Mouse (Mus musculus): Measurements from ENCODE around the gene Zfp599. TPM values are rescaled to one million over a fixed set of nuclear protein-coding genes. Genes with fewer than 3 reads are reported as not detected.
"Not testable (repeated sequence)": the region's sequence is repeated elsewhere in the genome, so short reads cannot be mapped to it uniquely, and the experiment has no call there.

Gene Zfp599
- polyA plus RNA-seq (2016; fragmentation: Nextera tagmentation; extraction: Ambion mirVana), result 10.2 and 11.5 TPM in 2 replicates

DNA sequence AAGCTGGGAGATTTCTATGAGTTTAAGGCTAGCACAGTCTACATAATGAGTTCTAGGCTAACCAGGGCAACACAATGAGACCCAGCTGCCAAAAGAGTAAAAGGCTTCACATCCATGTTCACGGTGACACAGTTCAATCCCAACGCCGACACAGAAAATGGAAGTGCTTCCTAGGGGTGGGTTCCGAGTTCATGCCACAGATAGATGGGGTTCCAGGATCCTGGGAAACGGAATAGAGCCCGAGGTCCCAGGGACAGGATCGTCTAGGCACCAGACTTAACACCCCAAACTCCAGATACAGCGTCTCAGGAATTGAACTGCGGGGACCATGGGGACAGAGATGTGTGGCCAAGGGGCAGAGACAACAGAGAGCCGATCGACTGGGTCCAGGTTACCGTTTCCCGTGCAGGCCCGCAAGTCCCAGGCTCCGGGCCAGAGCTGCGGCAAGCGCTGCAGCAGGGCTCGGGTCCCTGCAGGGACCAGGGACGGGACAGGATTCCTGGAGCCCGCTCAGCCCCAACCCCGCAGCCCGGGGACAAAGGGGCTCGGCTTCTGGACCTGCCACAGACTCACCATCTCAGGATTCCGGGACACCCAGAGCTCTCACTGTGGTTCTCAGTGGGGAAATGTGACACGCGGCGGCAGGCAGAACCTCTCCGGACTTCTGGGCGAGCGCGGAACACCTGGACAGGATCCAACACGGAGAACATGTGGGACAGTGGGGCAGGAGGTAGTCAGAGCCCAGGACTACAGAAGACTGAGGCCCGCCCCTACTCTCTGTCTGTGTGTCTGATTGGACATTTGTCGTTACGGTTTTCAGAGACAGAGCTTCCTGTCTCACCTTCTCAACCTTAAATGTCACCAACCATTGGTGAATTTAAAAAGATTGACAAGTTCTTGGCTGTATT lies at the start of gene Zfp599:
Zfp599 (minus strand) TSS at position 712 of the 908 bp plus-strand sequence.
- Histone ChIP-seq H3K9ac (replicated peaks) (peak within 1 kb of the TSS; percentile 89), H3K4me2 (peak within 1 kb of the TSS; percentile 67), H3K9me3 (peaks cover 17% of the 10 kb centered on the region), H3K4me3 (replicated peaks) (peak within 1 kb of the TSS; percentile 77), H3K4me1 (replicated peaks) (no peaks in the 10 kb centered on the region), H3K27ac (peak within 1 kb of the TSS; percentile 81), H3K27me3 (no peaks in the 10 kb centered on the region), H3K36me3 (peaks cover 33% of the 10 kb centered on the region)
- peak; percentile 97 for ATAC-seq (ENCODE audit: insufficient number of reproducible peaks, insufficient read depth, low FRiP score, low TSS enrichment, low read depth)
- WGBS, result 1% methylated on average over 35 of the region's 35 CpGs

DNA sequence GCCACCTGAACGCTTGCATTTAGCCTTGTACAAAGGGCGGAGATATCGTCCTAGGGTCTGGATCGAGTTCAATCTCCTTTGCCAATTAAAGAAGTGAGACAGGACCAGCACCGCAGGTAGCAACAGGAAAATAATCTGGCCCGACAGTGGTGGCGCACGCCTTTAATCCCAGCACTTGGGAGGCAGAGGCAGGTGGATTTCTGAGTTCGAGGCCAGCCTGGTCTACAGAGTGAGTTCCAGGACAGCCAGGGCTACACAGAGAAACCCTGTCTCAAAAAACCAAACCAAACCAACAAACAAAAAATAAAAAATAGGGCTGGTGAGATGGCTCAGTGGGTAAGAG lies 48.2 kb upstream of the Zfp599 start:
- 12% methylated on average over 9 of the region's 9 CpGs for WGBS
- Histone ChIP-seq H3K4me1 (replicated peaks) (peaks cover 11% of the 10 kb centered on the region), H3K27ac (peak overlapping the region; percentile 72; the same call in 1 of the 2 replicates), H3K4me3 (replicated peaks) (peak overlapping the region; percentile 93), H3K4me2 (peak overlapping the region; percentile 71), H3K9me3 (peaks cover 20% of the 10 kb centered on the region), H3K36me3 (peaks cover 25% of the 10 kb centered on the region)
- H3K27me3 ChIP-seq; H3K9ac ChIP-seq (replicated peaks); ATAC-seq (ENCODE audit: insufficient number of reproducible peaks, insufficient read depth, low FRiP score, low TSS enrichment, low read depth): not testable (repeated sequence)

DNA sequence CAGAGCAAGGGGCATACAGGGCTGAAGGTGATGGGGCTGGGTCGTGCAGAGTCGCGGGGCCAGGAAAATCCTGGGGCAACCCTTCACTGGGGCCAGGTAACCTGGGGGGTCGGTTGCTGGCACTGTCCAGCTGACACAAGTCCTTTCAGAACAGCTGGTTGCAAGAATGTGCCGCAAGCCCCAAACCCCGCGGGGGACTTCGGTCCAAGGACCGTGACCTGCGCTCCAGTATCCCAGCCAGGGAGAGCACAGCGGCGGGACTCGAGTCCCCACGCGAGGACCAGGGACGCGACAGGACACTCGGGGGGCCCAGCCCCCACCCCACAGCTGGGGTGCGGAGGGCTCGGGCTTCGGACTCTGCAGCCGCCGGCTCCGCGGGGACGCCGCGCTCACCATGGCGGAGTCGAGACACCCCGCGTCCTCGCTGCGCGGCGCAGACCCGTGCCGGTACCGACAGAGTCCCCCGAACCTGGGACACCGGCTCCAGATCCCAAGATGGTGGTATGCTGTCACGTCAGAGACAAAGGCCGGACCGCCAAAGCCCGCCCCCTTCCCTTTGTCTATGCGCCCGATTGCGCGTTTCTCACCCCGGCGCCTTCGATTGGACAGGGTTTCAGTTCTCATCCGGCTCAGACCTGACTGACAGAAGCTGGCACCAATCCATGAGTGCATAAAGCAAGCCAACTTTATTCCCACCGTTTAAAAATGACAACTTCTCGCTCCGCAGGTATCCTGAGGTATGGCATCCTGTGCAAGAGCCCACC lies 47.6 kb upstream of the Zfp599 start, which contains the start of gene Zfp810:
Zfp810 (minus strand) TSS at position 493 of the 764 bp plus-strand sequence.
- peak within 1 kb of the TSS; percentile 93 for H3K4me3 ChIP-seq (replicated peaks)
- peaks cover 30% of the 10 kb centered on the region for H3K36me3 ChIP-seq
- peak within 1 kb of the TSS; percentile 99 for H3K9ac ChIP-seq (replicated peaks)
- ATAC-seq (ENCODE audit: insufficient number of reproducible peaks, insufficient read depth, low FRiP score, low TSS enrichment, low read depth), result peak; percentile 97
- H3K4me2 ChIP-seq, result peak within 1 kb of the TSS; percentile 71
- no peaks in the 10 kb centered on the region for H3K27me3 ChIP-seq
- WGBS, result under 1% methylated on average over 56 of the region's 56 CpGs
- H3K4me1 ChIP-seq (replicated peaks), result peaks cover 11% of the 10 kb centered on the region
- H3K27ac ChIP-seq, result peak within 1 kb of the TSS; percentile 88
- peaks cover 20% of the 10 kb centered on the region for H3K9me3 ChIP-seq

DNA sequence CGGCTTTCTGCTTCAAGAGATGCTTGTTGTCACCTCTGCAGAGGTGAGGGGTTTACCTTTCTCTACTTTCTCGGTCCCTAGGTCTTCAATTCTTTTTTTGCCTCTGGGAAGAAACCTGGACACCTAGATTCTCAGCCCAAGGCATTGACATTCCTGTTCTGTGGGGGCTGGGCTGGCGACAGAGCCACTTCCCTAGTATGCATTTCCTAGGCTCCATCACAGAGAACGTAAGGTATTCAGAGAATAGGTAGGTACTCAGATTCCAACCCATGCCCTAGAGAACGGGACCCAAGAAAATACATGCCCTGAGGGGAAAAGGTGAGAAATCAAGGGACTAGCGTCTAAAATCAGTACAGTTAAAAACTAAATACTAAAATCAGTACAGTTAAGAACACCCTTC lies 47.0 kb upstream of the Zfp599 start:
- Histone ChIP-seq H3K4me3 (replicated peaks) (peak overlapping the region; percentile 93), H3K36me3 (peaks cover 36% of the 10 kb centered on the region), H3K4me1 (replicated peaks) (peaks cover 11% of the 10 kb centered on the region), H3K9ac (replicated peaks) (peak overlapping the region; percentile 99), H3K9me3 (peaks cover 20% of the 10 kb centered on the region), H3K27me3 (no peaks in the 10 kb centered on the region), H3K4me2 (peak overlapping the region; percentile 71), H3K27ac (peak overlapping the region; percentile 88)
- no peak for ATAC-seq (ENCODE audit: insufficient number of reproducible peaks, insufficient read depth, low FRiP score, low TSS enrichment, low read depth)
- 14% methylated on average over 6 of the region's 6 CpGs for WGBS

DNA sequence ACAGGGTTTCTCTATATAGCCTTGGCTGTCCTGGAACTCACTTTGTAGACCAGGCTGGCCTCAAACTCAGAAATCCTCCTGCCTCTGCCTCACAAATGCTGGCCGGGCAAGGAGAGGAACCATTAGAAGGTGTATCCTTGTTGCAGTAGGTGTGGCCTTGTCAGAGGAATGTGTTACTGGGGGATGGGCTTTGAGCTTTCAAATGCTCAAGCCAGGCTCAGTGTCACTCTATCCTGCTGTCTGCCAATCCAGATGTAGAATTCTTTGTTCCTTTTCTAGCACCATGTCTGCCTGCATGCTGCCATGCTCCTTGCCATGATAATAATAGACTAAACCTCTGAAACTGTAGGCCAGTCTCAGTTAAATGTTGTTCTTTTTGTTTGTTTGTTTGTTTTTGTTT lies 42.5 kb upstream of the Zfp599 start:
- 93% methylated on average over 1 of the region's 1 CpGs for WGBS

DNA sequence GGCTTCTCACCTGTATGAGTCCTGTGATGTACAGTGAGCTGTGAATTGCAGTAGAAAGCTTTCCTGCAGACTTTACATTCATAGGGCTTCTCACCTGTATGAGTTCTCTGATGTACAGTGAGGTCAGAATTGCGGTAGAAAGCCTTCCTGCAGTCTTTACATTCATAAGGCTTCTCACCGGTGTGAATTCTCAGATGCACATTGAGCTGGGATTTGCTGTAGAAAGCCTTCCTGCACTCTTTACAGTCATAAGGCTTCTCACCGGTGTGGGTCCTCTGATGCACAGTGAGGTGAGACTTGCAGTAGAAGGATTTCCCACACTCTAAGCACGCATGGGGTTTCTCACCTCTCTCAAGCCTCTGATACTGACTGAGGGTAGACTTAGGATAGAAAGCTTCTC lies 19.0 kb upstream of the Zfp599 start:
- Histone ChIP-seq H3K9me3 (peaks cover 79% of the 10 kb centered on the region), H3K27ac (no peak overlapping the region), H3K4me1 (replicated peaks) (no peaks in the 10 kb centered on the region), H3K4me3 (replicated peaks) (no peak overlapping the region), H3K36me3 (peaks cover 92% of the 10 kb centered on the region), H3K4me2 (no peak overlapping the region), H3K27me3 (no peaks in the 10 kb centered on the region), H3K9ac (replicated peaks) (no peak overlapping the region)
- ATAC-seq (ENCODE audit: insufficient number of reproducible peaks, insufficient read depth, low FRiP score, low TSS enrichment, low read depth), result no peak
- over 99% methylated on average over 4 of the region's 4 CpGs for WGBS

More for the DNA sequence above, 42.5 kb upstream of the Zfp599 start:
- H3K27me3 ChIP-seq, result no peaks in the 10 kb centered on the region
- H3K9ac ChIP-seq (replicated peaks), result no peak overlapping the region
- ATAC-seq (ENCODE audit: insufficient number of reproducible peaks, insufficient read depth, low FRiP score, low TSS enrichment, low read depth), result no peak
- H3K4me3 ChIP-seq (replicated peaks), result no peak overlapping the region
- peaks cover 20% of the 10 kb centered on the region for H3K9me3 ChIP-seq
- peaks cover 11% of the 10 kb centered on the region for H3K4me1 ChIP-seq (replicated peaks)
- H3K27ac ChIP-seq, result no peak overlapping the region
- H3K4me2 ChIP-seq, result no peak overlapping the region
- H3K36me3 ChIP-seq, result peaks cover 80% of the 10 kb centered on the region

DNA sequence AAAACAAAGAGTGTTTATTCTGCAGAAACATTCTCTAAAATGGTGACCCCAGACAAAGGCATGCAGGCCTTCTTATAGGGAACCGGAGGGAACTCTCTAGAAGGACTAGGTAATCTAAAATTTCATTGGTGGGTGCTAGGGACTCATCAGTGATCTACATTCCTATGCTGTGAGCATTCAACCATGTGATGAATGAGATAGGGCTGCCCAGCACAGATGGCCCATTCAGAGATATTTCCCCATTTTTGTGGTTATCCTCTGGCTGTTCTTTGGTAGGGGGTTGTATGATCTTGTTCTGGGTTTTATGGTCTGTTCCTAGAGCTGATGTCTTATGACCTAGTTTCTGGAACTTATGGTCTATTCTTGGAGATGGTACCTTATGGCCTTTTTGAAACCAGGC lies 9.2 kb upstream of the Zfp599 start:
- WGBS, result 92% methylated on average over 1 of the region's 1 CpGs
- Histone ChIP-seq H3K4me1 (replicated peaks) (no peaks in the 10 kb centered on the region), H3K4me2 (no peak overlapping the region), H3K9ac (replicated peaks) (no peak overlapping the region), H3K27me3 (no peaks in the 10 kb centered on the region), H3K9me3 (peaks cover 9% of the 10 kb centered on the region; the same call in 1 of the 2 replicates), H3K36me3 (peaks cover 6% of the 10 kb centered on the region; the same call in 1 of the 2 replicates), H3K4me3 (replicated peaks) (no peak overlapping the region), H3K27ac (no peak overlapping the region)
- no peak for ATAC-seq (ENCODE audit: insufficient number of reproducible peaks, insufficient read depth, low FRiP score, low TSS enrichment, low read depth)

DNA sequence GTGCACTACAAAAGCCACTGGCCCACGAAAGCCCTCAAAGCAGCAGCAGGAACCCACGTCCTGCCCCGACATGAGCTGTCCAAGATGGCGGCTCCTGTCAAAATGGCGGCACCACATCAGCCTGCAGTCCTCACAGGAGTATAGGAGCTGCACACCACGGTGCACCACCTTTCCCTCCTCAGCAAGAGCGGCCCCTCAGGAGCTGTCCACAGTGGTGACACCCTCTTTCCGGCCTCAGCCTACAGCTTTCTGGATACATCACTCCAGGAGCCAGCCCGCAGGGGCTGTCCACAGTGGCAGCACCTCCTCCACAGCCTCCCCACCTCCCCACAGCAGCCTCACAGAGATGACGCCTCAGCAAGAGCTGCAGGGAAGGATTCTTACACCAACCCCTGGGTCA lies 2.9 kb upstream of the Zfp599 start:
- Histone ChIP-seq H3K4me1 (replicated peaks) (no peaks in the 10 kb centered on the region), H3K27me3 (no peaks in the 10 kb centered on the region), H3K4me3 (replicated peaks) (no peak overlapping the region), H3K9me3 (peaks cover 3% of the 10 kb centered on the region; the same call in 1 of the 2 replicates), H3K9ac (replicated peaks) (no peak overlapping the region), H3K36me3 (peaks cover 4% of the 10 kb centered on the region), H3K4me2 (no peak overlapping the region), H3K27ac (no peak overlapping the region)
- no peak for ATAC-seq (ENCODE audit: insufficient number of reproducible peaks, insufficient read depth, low FRiP score, low TSS enrichment, low read depth)
- WGBS, result 90% methylated on average over 10 of the region's 10 CpGs

DNA sequence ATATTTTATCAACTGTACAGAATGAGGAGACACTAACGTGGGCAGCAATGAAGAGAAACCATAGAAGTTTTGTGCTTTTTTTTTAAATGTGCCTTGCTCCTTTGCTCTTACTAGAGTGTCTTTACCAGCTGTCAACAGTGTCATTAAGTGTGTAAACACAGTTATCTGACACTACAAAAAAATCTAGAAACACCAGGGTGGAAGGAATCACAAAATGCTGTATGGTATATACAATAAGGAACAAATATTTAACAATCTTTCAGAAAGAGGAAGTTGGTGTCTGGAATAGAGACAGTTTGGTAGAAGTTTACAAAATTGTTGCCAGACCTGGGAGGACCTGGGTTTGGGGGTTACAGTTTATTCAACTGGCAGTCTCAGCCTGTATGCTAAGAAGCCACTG lies 1.9 kb upstream of the Zfp599 start:
- 88% methylated on average over 1 of the region's 1 CpGs for WGBS
- no peaks in the 10 kb centered on the region for H3K27me3 ChIP-seq

DNA sequence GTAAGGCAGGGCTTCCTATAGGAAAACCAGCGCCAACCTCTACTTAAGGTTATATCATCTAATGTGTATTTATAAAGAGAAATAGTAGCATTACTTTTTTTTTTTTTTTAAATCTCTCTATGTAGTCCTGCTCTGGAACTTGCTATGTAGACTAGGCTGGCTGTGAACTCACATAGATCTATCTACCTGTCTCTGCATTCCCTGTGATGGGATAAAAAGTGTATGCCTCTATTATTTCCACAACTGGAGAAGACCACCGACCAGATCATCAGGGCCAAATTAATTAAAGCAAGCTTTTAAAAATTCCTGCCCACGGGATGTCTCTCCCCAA lies 362 bp upstream of the Zfp599 start:
- Histone ChIP-seq H3K27me3 (no peaks in the 10 kb centered on the region), H3K4me2 (peak overlapping the region; percentile 67), H3K27ac (no peak overlapping the region), H3K4me3 (replicated peaks) (peak overlapping the region; percentile 77), H3K36me3 (peaks cover 30% of the 10 kb centered on the region), H3K4me1 (replicated peaks) (no peaks in the 10 kb centered on the region), H3K9me3 (peaks cover 16% of the 10 kb centered on the region), H3K9ac (replicated peaks) (no peak overlapping the region)
- no peak for ATAC-seq (ENCODE audit: insufficient number of reproducible peaks, insufficient read depth, low FRiP score, low TSS enrichment, low read depth)
- WGBS, result 27% methylated on average over 3 of the region's 3 CpGs

More for the DNA sequence above, 1.9 kb upstream of the Zfp599 start:
- Histone ChIP-seq H3K4me2 (no peak overlapping the region), H3K9me3 (peaks cover under 1% of the 10 kb centered on the region; the same call in 1 of the 2 replicates), H3K36me3 (peaks cover 14% of the 10 kb centered on the region), H3K4me1 (replicated peaks) (no peaks in the 10 kb centered on the region), H3K4me3 (replicated peaks) (no peak overlapping the region), H3K27ac (no peak overlapping the region), H3K9ac (replicated peaks) (no peak overlapping the region)
- no peak for ATAC-seq (ENCODE audit: insufficient number of reproducible peaks, insufficient read depth, low FRiP score, low TSS enrichment, low read depth)

DNA sequence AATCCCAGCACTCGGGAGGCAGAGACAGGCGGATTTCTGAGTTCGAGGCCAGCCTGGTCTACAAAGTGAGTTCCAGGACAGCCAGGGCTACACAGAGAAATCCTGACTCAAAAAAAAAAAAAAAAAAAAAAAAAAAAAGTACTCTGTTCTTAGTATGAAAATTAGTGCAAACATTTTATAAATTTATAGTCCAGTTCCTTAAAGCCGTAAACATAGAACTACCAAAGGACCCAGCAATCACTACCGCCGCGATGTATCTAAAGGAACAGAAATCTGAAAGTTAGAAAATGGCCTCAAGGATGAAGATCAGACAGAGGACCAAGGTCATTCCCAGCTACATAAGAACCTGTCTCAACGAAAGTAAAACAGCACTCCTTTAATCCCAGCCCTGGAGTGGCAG lies 911 bp downstream of the Zfp599 start:
- H3K9ac ChIP-seq (replicated peaks), result peak overlapping the region; percentile 89
- ATAC-seq (ENCODE audit: insufficient number of reproducible peaks, insufficient read depth, low FRiP score, low TSS enrichment, low read depth), result no peak
- peaks cover 21% of the 10 kb centered on the region for H3K9me3 ChIP-seq
- H3K27me3 ChIP-seq, result no peaks in the 10 kb centered on the region
- H3K4me1 ChIP-seq (replicated peaks), result no peaks in the 10 kb centered on the region
- no peak overlapping the region for H3K27ac ChIP-seq
- peak overlapping the region; percentile 67 for H3K4me2 ChIP-seq
- H3K36me3 ChIP-seq, result peaks cover 40% of the 10 kb centered on the region
- peak overlapping the region; percentile 77 for H3K4me3 ChIP-seq (replicated peaks)
- 81% methylated on average over 8 of the region's 8 CpGs for WGBS
